Mouse (Mus musculus) spleen, adult 12 weeks (tissue): ENCODE measurements at regions not wholly inside any gene's neighbourhood (a gene's known extent, or its start where the extent isn't known, plus 50 kb on each side); places are given as distances from the start of the nearest gene placed in this dataset.
"Not testable (repeated sequence)": the region's sequence is repeated elsewhere in the genome, so short reads cannot be mapped to it uniquely, and the experiment has no call there.

Experiments used
- DNase-seq: peaks from one replicate; pipeline ENCODE4 v3.0.0; 2022; ENCODE audit warnings: low spot score

DNA sequence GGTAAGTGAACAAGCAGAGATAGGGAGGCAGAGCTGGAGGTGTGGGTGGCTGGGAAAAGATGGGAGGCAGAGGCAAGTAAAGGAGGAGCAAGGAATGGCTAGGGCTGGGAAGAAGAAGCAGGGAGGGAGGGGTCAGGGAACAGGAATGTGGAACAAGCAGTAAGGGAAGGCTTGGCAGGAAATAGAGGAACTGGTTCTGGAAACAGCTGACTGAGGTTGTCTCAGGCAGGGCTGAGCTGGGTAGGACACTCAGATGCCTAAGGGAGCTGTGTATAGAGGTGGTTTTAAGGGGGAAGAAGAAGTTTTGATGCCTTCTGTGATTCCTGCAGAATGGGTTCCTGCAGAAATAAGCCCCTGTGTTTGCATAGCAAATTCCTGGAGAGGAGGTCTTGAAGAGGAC is 92.7 kb downstream of the Nucb2 start:
- DNase-seq: no peak

DNA sequence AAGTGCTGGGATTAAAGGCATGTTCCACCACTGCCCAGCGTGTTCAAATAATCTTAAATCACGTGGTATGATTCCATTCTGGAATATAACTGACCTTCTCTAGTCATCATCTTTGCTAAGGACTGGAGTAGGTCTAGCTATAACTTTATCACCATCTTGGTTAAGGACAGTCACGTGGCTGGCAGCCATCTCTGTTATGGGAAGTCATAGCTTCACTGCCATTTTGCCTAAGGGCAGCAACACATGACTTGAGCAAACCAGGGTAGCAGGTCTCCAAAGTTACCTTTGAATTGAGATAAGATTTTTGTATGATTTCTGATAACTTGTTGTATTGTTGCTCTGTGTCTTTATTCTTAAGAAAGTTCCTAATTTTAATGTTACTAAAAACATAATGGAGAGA is 96.2 kb downstream of the Nucb2 start:
- no peak for DNase-seq

DNA sequence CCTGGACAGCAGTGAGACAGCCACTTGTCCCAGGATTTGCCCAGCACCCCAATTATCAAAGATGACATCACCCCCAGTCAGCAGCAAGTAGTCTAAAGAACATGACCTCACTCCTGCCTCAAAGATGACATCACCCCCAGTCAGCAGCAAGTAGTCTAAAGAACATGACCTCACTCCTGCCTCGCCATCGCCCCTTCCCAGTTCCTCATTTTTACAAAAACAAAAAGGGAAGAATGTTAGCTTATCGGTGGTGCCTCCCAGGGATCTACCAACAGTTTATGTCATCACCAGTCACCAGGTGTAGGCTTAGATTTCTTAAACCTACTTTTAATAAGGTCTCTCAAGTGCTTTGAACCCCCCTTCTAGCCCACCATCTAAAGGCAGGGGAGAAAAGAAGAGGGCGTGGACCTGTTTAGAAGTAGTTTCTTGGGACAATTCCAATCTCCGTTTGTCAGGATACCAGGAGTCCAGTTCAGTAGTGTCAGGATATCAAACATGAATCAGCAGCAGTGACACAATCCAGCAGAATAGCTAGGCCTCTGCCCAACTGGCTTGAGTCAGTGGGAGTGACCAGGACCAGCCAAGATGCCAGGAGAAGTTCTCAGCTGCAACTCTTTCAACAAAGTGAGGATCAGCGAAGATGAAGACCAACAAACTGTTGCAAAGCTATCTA is 99.1 kb downstream of the Nucb2 start:
- DNase-seq: no peak

DNA sequence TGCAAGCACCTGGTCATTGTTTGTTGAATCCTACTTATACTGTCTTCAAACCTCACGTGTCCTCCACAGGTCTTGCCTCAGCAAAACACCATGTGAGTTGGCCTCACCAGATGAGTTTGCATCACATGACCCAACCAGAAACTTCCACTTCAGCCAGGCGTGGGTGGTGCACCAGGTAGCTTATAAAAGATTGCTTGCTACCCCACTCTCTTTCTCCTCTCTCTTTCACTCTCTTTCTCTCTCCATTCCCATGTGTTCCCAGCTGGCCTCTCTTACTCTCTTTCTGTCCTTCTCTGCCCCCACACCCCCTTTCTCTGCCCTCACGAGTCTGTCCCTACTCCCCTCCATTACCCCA is 99.6 kb downstream of the Nucb2 start:
- DNase-seq: no peak

DNA sequence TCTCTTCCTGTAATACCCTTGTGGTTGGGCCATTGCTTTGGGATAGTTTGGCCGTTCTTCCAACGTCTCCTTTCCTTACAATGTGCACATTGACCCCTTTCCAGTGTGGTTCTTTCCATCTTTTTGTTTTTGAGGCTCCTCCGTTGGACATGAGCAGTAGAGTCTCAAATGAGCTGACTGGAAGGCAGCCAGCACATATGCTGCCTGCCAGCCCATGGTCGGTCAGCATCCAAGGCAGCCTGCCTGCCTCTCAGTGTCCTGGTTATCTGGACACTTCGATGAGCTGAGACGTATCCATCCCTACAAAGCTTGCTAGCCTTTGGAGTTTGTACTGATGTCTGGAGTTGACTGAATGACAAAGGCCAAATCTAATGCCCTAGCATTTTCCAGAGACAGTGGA is 102.1 kb downstream of the Nucb2 start:
- DNase-seq: no peak

DNA sequence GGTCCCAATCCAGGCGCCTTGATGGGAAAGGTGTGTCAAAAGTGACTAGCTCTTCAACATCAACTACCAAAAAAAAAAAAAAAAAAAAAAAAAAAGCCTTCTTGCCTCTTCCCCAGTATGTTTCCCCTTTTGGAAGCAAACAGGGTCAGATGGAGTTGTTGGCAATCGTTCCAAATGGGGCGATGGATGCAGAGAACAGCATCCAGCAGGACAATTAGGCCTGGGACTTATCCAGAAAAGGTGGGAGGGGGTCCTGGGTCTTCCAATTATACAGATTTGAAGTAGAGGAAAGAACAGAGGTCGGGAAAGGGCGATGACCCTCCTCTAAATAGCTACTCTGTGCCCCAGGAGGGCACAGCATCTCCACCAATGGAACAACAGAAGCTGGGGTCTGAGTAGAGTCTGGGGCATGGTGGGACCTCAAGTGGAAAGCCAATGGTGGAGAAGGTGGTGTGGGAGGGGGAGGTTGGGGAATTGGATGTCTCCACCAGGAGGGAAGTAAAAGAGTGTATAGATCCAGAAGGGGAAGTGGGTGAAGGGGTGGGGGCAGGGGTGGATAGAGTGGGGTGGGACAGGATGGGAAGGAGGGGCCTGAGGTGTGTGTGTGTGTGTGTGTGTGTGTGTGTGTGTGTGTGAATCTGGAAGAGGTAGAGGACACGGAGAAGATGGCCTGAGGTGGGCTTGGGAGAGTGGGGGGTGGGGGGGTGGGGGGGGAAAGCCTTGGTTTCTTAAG is 102.7 kb downstream of the Nucb2 start:
- no peak for DNase-seq

DNA sequence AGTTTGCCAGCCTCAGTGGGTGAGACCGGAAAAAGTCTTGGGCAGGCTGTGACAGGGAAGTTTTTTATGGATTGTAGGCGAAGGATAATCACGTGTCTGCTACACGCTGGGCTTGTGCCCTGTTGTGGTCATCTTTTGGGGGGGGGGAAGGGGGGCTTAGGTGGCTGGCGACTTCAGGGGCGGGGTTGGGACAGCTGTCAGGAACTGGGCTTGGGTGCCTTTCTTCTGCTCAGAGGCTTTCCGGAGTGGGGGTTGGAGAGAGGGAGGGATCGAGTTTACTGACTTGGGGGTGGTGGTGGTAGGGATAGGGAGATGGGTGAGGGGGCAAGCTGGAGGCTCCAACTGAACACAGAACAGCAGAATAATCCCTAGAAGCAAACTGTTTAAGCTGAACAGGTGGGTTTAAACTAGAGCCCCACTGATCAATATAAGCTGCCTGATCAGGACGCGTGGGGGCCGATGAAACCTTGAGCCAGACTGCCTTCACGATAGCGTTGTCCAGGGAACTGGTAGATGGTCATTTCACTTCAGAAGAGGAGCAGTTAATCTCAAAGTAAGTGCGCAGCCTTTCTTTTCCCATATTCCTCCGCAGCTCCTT is 103.6 kb downstream of the Nucb2 start:
- no peak for DNase-seq

DNA sequence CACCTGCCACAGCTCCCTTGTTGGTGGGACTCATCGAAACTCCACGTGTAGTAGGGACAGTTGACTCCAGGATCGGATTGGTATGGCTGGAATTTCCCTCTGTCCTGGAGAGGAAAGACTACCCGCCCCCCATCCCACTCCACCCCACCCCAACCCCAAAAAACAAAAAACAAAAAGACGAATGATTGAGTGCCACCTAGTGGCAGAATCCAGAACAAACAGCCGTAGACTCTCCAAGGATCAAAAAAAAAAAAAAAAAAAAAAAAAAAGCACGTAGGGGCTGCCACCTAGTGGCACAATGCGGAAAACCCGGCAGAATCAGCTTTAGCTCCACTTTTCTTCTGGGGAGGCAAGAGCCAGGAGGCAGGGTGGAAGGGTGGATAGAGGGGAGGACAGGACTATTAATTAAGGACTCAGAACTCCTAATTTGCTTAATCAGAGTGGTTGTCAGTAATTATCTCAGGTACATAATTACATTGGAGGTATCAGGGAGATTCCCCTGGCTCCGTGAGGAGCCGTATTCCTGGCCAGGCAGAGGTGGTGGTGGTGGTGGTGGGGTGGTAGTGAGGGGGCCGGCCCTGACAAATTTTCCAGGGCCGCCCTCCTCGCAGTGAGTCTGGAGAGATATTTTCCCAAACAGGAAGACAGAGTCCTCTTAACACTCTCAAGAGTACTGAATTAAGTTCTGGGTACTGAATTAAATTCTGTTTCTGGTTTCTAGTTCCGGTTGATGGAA is 104.3 kb downstream of the Nucb2 start:
- peak; percentile 9 for DNase-seq

DNA sequence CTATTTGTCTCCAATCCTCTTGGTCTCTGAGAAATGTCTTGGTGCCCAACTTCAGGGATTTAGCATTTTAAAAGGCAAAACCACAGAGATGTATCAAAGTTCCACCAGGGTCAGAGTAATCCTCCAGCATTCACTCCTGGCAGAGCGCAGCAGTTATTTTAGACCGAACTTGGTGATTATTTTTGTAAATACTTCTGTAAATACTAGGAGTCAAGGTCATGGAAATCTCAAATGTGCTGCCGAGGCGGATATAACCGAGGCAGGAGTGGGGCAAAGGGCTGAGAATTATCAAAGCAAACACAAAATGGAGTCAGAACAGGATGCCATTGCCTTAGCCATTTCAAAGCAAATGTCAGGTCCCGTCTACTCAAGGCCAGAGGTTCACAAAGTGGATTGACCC is 105.2 kb downstream of the Nucb2 start:
- DNase-seq: no peak

DNA sequence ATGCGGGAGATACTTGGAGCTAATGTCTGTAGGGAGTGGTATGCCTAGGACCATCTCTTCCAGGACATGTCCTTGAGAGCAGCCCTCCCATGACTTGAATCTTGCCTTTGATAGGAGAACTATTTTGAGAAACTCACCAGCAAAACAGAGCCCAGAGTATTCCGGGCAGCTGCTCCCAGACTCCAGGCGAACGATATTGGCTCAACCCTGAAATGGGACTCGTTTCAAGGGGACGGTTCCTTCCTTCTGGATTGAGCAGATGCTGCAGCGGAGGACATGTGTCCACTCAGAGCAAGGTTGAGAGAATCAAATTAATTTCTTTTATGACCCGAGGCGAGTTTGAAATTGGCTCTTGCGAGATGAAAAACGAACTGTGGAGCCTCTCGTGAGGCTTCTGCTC is 105.7 kb downstream of the Nucb2 start:
- DNase-seq: no peak

DNA sequence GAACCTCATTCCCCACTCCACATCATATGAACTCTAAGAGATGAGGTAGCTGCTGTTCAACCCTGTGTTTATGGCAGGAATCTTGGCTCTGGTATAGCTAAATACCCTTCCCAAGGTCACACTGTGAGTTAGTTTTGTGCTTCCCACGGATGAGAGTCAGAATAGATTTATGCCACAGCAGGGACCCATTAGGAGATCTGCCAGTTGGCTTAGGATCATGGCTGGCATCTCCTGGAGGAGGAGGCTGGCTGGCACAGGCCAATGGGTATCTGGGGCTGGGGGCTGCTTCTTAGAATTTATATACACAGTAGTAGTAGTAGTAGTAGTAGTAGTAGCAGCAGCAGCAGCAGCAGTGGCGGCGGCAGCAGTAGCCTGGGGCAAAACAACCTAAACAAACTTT is 111.8 kb downstream of the Nucb2 start:
- DNase-seq: no peak

DNA sequence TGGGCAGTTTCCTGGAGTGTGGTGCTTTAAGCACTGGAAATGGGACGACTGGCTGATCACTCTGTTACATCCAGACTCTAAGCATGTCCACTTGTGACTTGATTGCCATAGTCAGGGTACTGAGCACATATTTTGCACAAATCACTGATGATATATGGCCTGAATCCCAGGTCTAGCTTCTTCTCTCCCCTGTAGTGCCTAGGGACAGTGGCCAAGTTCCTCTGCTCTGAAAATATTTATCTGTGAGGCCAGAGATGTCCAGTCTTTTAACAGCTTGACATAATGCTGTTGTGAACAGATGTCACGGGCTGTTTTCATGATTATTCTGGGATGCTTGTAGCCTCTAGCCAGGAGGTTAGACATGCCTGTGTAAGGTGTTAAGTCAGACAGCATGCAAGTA is 115.5 kb downstream of the Nucb2 start:
- DNase-seq: no peak

DNA sequence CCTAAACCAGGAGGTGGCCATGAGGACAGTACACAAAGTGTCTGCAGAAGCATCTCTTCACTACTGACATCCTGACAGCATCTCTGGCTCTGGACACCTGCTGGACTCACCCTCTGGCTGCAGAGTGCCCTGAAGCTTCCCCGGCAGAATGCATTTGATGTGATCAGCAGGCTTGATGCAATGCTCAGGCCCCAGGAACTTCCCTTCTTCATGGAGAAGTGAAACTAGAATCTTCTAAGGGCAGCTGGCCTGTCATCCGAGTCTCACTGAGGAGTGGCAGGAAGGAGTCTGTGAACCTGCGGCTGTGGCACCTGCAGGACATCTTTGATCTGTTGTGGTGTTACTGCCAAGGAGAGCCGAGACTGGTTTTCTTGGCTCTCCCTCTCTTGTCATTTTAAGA is 116.2 kb downstream of the Nucb2 start:
- no peak for DNase-seq

DNA sequence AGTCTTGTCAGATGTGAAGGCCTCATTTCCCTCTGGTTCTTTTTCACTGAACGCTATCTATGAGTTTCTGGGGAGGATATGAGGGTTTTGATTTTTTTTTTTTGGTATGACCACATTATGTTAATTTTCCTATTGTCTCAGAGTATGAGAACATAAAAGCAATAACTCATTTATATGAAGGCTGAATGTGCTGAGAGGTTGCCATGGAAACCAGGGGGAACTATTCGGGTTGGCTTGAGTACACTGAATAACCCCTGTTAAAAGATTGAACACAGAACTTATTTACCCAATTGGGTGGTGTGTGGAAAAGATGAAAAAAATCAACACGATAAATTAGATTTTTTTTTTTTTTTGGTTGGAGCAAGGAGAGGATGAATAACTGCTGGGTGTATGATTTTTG is 129.0 kb downstream of the Nucb2 start:
- DNase-seq: no peak

DNA sequence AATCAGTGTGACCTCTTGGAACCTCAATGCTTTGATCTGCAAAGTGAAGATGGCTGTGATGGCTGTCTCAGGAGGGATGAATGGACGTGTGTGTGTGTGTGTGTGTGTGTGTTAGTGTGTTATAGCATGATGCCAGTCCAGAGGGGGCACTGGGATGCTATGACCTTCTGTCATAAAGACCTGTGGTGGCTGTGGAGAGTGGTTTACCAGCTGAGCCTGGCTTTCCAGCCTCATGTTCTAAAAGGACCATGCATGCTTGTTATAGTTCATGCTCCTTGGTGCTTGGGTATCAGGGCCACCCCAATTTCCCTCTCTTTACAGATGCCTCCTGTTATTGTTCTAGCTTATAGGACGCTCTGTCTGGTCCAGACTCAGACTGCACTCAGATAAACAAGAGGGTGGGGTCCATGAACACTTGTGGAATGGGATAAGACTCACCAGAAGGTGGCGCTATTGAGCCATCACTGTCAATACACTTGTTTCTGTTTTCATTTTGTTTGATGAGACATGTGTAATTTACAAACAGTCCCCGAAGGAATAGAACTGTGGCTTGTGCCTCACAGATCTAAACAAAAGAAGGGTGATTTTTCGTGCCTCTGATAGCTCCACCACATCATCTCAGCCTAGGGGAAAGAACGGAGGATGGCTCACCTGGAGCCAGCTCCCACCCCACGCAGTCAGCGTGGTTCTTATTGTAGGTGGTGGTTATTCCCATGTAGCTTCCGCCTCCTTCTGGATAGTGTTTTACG is 140.9 kb downstream of the Nucb2 start:
- no peak for DNase-seq

DNA sequence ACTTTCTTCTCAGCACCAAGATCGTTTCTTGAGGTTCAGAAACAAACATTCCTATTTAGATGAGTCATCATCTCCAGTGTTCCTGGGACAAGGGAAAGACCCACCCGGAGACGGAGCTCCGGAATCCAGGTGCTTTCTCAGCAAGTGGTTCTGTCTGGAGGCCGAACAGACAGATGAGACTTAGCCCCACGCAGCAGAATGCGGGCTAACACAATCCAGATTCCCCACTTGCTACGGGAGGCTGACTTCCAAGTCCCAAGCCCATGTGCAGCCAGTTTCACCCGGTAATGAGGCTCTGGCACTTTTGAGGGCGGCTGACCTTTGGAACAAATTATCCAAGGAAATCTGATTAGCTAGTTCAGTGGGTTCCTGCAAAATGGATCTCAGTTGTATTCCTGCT is 150.3 kb downstream of the Nucb2 start:
- no peak for DNase-seq

DNA sequence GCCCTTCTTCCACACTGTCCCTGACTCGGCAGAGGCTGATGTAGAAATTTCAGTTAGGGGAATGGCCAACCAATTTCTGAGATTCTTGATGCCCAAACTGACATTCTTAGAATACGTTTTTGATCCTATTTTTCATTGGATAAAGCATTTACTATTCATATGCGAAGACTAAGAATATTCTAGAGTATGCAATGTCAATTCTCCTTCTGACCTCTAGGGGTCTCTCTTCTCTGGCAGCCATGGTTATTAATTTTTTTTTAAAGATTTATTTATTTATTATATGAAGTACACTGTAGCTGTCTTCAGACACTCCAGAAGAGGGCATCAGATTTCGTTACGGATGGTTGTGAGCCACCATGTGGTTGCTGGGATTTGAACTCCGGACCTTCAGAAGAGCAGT is 152.9 kb downstream of the Nucb2 start:
- DNase-seq: not testable (repeated sequence)

DNA sequence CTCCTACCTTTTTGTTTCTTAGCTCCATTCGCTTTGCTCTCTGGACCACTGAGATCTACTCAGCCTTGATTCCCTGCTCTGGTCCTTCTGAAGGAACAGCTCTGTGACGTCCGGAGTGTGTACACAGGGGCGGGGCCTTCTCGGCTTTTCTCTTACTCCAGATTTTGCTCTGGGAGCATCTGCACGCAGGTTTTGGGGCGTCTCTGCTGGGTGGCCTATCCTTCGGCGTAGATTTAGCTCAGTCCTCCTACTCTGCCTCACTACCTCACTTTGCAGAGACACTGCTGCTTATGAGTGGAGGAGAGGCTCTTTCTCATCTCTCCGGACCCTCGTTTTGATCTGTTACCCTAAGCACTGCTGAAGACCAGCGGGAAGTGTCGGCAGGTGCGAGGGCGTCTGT is 161.4 kb downstream of the Nucb2 start:
- no peak for DNase-seq

DNA sequence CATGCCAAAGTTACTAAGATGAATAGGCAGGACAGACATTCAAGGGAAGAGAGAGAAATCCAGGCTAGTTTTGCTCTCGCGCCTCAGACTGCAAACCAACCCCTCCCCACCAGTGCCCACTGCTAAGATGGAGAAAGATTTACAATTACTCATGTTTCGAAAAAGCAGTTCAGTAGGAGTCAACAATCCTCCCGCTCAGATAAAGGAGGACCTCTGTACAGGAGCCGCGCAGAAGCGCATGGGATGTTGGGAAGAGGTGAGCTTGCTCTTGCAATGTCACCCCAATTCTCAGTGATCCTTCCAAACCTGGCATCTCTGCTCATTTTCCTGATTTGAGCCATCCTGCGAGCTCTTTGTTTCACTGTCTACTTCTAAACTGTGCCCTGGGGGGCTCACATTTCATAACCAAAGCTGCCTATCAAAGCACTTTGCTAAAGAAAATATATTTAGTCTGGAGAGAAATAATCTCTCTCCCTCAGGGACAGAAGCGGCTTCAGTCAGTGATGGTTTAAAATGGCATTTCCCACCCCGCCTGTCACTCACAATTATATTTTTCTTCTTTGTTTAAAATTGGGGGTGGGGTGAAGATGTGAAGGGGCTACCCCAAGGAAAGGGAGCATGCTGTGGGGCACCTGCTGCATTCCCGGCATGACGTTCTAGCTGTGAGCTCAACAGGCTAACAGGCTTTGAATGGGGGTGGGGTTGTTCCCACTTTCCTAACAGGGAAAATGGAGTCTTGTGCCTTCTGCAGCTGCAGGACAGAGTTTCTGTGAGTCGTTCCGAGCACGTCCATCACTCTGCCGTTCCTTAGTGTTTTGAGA is 170.2 kb downstream of the Nucb2 start:
- DNase-seq: no peak

DNA sequence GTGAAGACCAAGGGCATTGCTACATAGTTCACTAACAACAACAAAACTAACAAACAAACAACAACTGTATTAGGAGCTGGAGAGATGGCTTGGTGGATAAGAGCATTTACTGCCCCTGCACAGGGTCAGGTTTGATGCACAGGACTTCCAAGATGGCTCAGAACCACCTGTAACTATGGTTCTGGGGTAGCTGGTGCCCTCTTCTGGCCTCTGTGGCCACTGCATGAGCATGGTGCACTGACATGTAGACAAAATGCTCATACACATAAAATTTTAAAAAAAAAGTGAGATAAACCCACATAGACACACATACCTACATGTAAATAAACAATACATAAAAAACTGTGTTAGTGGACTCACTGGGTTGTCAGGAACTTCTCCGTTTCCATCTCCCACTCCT is 172.5 kb downstream of the Nucb2 start:
- DNase-seq: no peak

DNA sequence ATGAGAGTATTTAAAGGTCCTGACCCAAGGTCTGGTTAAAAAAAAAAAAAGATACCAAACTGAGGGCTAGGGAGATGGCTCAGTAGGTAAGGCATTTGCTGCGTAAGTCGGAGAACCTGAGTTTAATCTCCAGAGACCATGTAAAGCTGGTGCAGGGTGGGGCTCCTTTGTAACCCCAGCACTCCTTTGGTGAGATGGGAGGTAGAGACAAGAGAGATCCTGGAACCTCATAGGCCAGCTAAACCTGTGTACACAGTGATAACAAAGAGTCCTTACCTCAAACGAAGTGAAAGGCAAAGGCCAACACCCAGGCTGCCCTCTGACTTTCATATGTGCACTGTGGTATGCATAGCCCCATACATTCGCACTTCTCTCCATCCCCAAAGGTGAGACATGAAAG is 175.0 kb downstream of the Nucb2 start:
- no peak for DNase-seq
